Mouse (Mus musculus) midbrain, postnatal 0 days (tissue): ENCODE results near the gene Smndc1. TPM values are rescaled to one million over a fixed set of nuclear protein-coding genes. Genes with fewer than 3 reads are reported as not detected.

Experiments used
- ATAC-seq: fragments of 200-750 bp; cut with Nextera tagmentation; 2 replicates; pipeline ENCODE4 v1.8.0; 2017; ENCODE audit warnings: moderate number of reproducible peaks, mild to moderate bottlenecking, moderate TSS enrichment, moderate library complexity; ENCODE audit not compliant: low FRiP score
- DNase-seq: peaks from one replicate; pipeline ENCODE4 v3.0.0-alpha.2; 2015; ENCODE audit warnings: low spot score
- H3K27ac ChIP-seq: fragments of 300-500 bp; sonication (generic); 2 replicates; pipeline ENCODE4 v1.5.1; 2014; ENCODE audit warnings: low read depth, mild to moderate bottlenecking, low read length, mixed read lengths
- H3K27me3 ChIP-seq: fragments of 300-500 bp; sonication (generic); 2 replicates; pipeline ENCODE4 v1.6.1; 2014; ENCODE audit warnings: low read length, control low read depth, mixed read lengths; ENCODE audit not compliant: insufficient read depth
- H3K36me3 ChIP-seq: fragments of 300-500 bp; sonication (generic); 2 replicates; pipeline ENCODE4 v1.6.1; 2014; ENCODE audit warnings: low read length, control low read depth, mixed read lengths; ENCODE audit not compliant: insufficient read depth
- H3K4me1 ChIP-seq: fragments of 300-500 bp; sonication (generic); 2 replicates; pipeline ENCODE4 v1.6.1; 2014; ENCODE audit warnings: mild to moderate bottlenecking, control low read depth, antibody characterized with exemption, low read length, mixed read lengths; ENCODE audit not compliant: insufficient read depth
- H3K4me2 ChIP-seq: fragments of 300-500 bp; sonication (generic); 2 replicates; pipeline ENCODE4 v1.6.1; 2014; ENCODE audit warnings: low read depth, mild to moderate bottlenecking, low read length, mixed read lengths; ENCODE audit not compliant: poor library complexity, severe bottlenecking
- H3K4me3 ChIP-seq: fragments of 300-500 bp; sonication (generic); 2 replicates; pipeline ENCODE4 v1.5.1; 2014; ENCODE audit warnings: low read depth, mild to moderate bottlenecking, low read length, moderate library complexity
- H3K9ac ChIP-seq: fragments of 300-500 bp; sonication (generic); replicated peaks from 2 replicates; pipeline ENCODE4 v1.6.1; 2014; ENCODE audit warnings: mild to moderate bottlenecking, low read length, moderate library complexity, mixed read lengths; ENCODE audit not compliant: poor library complexity, severe bottlenecking
- H3K9me3 ChIP-seq: fragments of 300-500 bp; sonication (generic); 2 replicates; pipeline ENCODE4 v1.6.1; 2016; ENCODE audit warnings: low read length, control low read depth
- CTCF ChIP-seq: IDR thresholded peaks from 2 replicates; pipeline ENCODE4 v1.5.1; 2016; ENCODE audit warnings: antibody characterized with exemption, mild to moderate bottlenecking
- WGBS: fragments of 180-500 bp; shearing (Covaris S2); extraction: QIAGEN DNeasy Blood & Tissue Kit; methylation state at CpG from one replicate; pipeline ENCODE4 v1.1.7; 2014; 5-methylcytosine and 5-hydroxymethylcytosine counted together
- polyA plus RNA-seq: library from polyadenylated mRNA; unstranded; fragments of >200 nt; fragmentation: Nextera tagmentation; extraction: Ambion mirVana; gene quantifications from 2 replicates; pipeline ENCODE4 v1.2.1, GENCODE M21; 2015
- total RNA-seq: library from RNA; depleted of rRNA; stranded (reverse); fragments of >200 nt; gene quantifications from 2 replicates; pipeline ENCODE4 v1.2.3, GENCODE M21; 2014; rRNA removed

Smndc1 gene
- total and polyA plus RNA-seq, 2 experiments from 2014 or later, result 8.9 to 35.0 TPM

GRCm38 (mm10) chr19:53335241-53335640 lies 55.1 kb downstream of the Smndc1 start:
- H3K4me2 ChIP-seq, result no peak overlapping the region
- peaks cover 13% of the 10 kb centered on the region for H3K36me3 ChIP-seq
- no peaks in the 10 kb centered on the region for H3K4me1 ChIP-seq
- H3K9me3 ChIP-seq, result no peaks in the 10 kb centered on the region
- DNase-seq (no peak), ATAC-seq (no peak)
- no peak overlapping the region for H3K4me3 ChIP-seq
- 94% methylated on average over 9 of the region's 9 CpGs for WGBS
- H3K9ac ChIP-seq, result no peak overlapping the region
- TF ChIP-seq CTCF, result no peak
- H3K27me3 ChIP-seq, result no peaks in the 10 kb centered on the region
- no peak overlapping the region for H3K27ac ChIP-seq

GRCm38 (mm10) chr19:53333730-53334129 lies 56.6 kb downstream of the Smndc1 start:
- no peak overlapping the region for H3K9ac ChIP-seq
- H3K36me3 ChIP-seq, result peaks cover 13% of the 10 kb centered on the region
- H3K9me3 ChIP-seq, result no peaks in the 10 kb centered on the region
- H3K27me3 ChIP-seq, result no peaks in the 10 kb centered on the region
- no peak overlapping the region for H3K27ac ChIP-seq
- WGBS, result 90% methylated on average over 6 of the region's 6 CpGs
- no peak for DNase-seq
- no peak for ATAC-seq
- H3K4me1 ChIP-seq, result no peaks in the 10 kb centered on the region
- H3K4me3 ChIP-seq, result no peak overlapping the region
- no peak overlapping the region for H3K4me2 ChIP-seq
- no peak for TF ChIP-seq CTCF

GRCm38 (mm10) chr19:53331882-53332500 lies 58.4 kb downstream of the Smndc1 start:
- no peak for TF ChIP-seq CTCF
- no peak overlapping the region for H3K9ac ChIP-seq
- no peaks in the 10 kb centered on the region for H3K4me1 ChIP-seq
- no peak for ATAC-seq
- H3K27me3 ChIP-seq, result no peaks in the 10 kb centered on the region
- peaks cover 4% of the 10 kb centered on the region; the same call in 1 of the 2 replicates for H3K36me3 ChIP-seq
- no peak overlapping the region for H3K27ac ChIP-seq
- WGBS, result 90% methylated on average over 21 of the region's 21 CpGs
- DNase-seq, result no peak
- no peaks in the 10 kb centered on the region for H3K9me3 ChIP-seq
- no peak overlapping the region for H3K4me2 ChIP-seq
- H3K4me3 ChIP-seq, result no peak overlapping the region

GRCm38 (mm10) chr19:53329992-53330381 lies 60.4 kb downstream of the Smndc1 start:
- TF ChIP-seq CTCF, result no peak
- Histone ChIP-seq H3K4me1 (0 out of 2 replicates have a peak, but pooled peaks cover 5% of the 10 kb centered on the region), H3K27me3 (no peaks in the 10 kb centered on the region), H3K9me3 (no peaks in the 10 kb centered on the region), H3K4me3 (peak overlapping the region; percentile 84), H3K27ac (peak overlapping the region; percentile 62), H3K4me2 (peak overlapping the region; percentile 92), H3K9ac (peak overlapping the region; percentile 67), H3K36me3 (peaks cover 4% of the 10 kb centered on the region; the same call in 1 of the 2 replicates)
- WGBS, result under 1% methylated on average over 29 of the region's 29 CpGs
- DNase-seq (peak; percentile 71), ATAC-seq (peak; percentile 72)

Other genes with a start within 250 kb of the Smndc1 start
- 40.9 and 49.2 TPM in 2 replicates for gene Mxi1, start 80.1 kb downstream of the Smndc1 start, total RNA-seq
- gene Mxi1, start 80.1 kb downstream of the Smndc1 start, polyA plus RNA-seq, result 37.7 and 38.8 TPM in 2 replicates
- gene Gm10197, start 18.8 kb downstream of the Smndc1 start, total RNA-seq, result not detected in 2 replicates
- not detected in 2 replicates for gene Gm10197, start 18.8 kb downstream of the Smndc1 start, polyA plus RNA-seq
- gene Dusp5, start 138.5 kb upstream of the Smndc1 start, total RNA-seq, result 4.2 and 11.2 TPM in 2 replicates
- gene Dusp5, start 138.5 kb upstream of the Smndc1 start, polyA plus RNA-seq, result 2.2 and 2.5 TPM in 2 replicates
- 67.9 and 94.6 TPM in 2 replicates for gene Nutf2-ps1, start 198.5 kb upstream of the Smndc1 start, total RNA-seq
- gene Nutf2-ps1, start 198.5 kb upstream of the Smndc1 start, polyA plus RNA-seq, result 160 and 200 TPM in 2 replicates
- gene Smc3, start 209.8 kb upstream of the Smndc1 start, total RNA-seq, result 26.1 and 29.3 TPM in 2 replicates
- 39.4 and 45.7 TPM in 2 replicates for gene Smc3, start 209.8 kb upstream of the Smndc1 start, polyA plus RNA-seq